Mouse (Mus musculus): ENCODE data around the gene P2ry6.

P2ry6 gene

DNA sequence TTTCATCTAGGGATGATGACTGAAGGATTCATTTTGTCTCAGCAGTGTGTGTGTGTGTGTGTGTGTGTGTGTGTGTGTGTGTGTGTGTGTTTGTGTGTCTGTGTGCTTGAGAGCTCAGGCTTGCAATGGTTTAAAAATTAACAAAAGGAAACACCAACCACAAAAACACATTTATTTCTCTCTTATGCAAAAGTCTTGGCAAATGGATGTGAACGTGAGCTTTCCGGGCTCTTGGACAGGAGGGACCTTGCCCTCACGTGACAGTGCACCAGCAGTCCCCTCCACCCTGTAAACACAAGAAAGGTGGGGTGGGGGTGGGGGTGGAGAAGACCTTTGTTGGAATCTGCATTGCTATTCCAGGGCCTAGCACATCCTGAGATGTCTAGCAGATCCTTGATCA lies 37.0 kb downstream of the P2ry6 start:
- DNase-seq = no peak

DNA sequence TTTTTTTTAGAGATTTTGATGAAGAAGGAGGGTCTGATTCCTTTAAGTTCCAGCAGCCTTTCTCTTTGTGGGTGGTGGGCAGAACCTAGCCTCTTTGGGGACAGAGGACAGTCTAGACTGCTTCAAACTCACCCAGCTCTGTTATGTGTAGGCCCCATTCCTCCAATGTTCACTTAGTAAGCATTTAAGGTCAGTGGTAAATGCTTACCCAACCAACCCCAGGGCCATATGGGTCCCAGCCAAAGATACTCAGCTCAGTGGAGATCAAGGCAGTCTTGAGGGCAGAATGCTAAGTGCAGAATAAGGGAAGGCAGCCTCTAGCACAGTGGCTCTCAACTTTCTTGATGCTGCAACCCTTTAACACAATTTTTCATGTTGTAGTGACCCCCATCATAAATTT lies 40.9 kb downstream of the P2ry6 start:
- DNase-seq = peak; percentile 56

DNA sequence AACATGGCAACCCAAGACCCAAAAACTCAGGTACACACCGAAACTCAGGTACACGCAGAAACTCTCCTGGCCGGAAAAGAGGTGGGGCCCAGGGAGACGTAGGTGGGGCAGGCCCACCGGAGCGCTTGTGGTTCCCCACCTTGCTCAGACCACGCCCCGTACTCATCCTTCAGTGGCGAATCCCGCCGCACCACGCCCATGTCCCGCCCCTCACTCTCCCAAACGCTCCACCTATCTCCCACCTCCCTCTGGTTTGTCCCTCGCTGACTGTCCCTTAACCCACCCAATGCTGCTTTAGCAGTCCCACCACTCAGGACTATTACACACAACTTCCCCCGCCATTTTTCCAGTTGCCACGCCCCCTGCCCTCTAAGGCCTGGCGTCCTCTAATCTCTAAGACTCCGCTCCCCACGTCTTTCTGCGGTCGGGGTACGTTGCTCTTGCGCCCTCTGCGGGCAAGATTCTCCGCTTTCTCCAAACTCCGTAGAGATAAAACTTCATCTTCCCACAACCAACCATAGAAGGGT lies 41.9 kb downstream of the P2ry6 start:
- peak; percentile 96 for DNase-seq

DNA sequence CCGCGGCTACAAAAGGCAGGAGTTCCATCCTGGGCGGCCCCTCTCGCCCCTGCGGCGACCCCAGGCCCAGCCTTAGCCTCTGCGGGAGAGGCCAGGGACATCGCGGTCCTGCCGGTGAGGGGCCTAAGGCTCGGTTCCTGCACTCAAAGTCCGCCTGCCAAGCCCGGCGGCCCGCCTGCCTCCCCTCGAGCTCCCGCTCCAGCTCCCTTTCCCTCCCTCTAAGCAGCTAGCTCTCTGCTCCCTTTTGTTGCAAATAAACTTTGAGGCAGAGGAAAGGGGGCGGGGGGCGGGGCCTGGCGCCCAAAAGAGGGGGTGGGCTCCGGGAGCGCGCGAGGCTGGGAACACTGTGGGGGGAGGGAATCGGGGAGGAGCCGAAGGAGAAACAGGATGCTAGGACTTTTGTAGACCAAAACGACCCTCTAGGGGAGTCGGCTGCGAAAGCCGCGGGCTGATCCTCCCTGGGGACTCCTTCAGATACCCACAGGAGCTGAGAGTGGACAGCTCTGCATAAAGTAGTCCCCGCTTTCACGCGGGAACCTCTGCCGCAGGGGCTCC lies 42.4 kb downstream of the P2ry6 start, which contains the start of gene Arhgef17:
Gene Arhgef17 (minus strand): TSS at position 182 of the 555 bp plus-strand sequence.
- DNase-seq = peak; percentile 88

DNA sequence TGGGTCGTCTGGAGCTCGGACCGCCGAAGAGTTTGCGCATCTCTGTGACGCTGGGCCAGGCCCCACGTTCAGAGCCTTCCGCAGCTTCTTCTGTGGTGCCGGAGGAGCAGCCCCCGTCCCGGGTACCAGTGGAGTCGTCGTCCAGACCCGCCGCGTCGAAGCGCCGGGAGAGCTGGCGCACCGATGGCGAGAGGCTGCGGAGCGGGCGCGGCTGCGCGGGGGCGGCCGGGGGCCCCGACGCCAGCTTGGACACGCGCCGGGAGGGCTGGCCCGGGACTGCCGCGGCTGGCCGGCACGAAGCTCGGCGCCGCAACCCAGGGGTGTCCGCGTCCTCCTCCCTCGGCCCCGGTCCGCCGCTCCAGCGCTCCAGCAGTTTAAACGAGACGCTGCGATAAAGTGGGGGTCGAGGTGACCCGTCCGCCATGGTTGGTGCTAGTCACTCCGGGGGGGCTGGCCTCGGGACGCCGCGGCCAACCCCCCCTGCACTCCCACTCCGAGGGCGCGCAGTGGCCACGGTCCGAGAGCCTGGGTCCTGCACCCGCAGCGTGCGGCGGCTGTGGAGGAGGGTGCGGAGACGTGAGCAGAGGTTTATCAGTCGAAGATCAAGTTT lies 43.0 kb downstream of the P2ry6 start:
- peak; percentile 57 for DNase-seq

DNA sequence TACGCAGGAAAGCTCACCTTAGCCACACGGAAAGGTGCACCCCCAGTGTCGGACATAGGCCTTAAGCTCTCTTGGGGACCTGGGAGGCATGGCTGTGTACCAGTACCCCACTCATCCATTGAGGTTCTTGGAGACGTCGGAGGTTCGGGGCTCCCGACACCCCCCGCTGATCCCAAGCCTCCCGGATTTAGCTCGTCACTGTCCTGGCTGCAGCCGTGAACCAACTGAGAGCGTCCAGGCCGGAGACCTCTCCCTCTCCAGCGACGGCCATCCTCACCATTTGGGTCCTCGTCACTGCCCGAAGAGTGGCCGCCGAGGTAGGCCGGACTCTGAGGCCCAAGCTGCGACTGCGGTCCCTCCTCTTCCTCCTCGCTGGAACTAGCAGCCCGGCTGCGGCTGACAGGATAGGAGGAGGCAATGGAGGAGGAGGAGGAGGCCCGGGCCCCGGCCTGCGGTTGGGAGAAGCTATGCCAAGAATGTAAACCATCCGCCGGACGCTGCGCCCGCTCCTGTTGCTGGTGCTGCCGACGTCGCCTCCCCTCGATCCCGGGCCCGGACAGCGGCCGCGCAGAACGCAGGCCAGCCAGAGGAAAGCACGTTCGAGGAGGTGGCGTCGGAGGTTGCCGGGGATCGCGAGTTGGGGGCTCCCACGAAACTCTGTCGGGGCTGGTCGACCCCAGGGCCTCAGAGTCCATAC lies 43.7 kb downstream of the P2ry6 start:
- DNase-seq = peak; percentile 91

DNA sequence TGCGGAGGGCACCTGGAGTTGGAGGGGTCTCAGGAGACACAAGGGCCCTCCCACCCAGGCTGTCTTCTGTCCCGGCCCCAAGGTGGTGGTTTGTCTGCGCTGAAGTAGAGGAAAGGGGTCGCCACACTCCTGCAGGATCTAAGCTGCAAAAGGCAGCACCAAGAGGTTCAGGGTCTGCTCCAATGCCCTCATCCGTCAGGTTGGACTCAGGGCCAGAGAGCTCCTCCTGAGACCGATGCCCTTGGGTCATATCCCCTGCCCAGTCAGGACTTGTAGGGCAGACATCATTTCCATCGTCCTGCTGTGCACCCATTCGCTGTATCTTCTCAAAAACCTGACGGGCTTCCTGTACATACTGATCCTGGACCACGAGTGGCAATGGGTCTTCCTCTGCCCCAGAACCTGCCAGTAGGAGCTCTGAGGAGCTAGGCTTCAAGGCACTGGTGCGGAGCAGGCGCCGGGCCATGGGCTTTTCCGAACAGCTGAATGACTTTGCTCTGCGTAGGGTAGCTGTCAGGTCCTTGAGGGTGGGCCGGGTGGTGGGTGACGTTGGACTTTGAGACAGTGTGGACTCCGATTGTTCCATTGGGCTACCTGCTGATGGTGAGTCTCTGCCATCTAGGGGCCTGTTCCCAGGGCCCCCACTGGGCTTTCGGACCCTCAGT lies 44.7 kb downstream of the P2ry6 start:
- DNase-seq = no peak

DNA sequence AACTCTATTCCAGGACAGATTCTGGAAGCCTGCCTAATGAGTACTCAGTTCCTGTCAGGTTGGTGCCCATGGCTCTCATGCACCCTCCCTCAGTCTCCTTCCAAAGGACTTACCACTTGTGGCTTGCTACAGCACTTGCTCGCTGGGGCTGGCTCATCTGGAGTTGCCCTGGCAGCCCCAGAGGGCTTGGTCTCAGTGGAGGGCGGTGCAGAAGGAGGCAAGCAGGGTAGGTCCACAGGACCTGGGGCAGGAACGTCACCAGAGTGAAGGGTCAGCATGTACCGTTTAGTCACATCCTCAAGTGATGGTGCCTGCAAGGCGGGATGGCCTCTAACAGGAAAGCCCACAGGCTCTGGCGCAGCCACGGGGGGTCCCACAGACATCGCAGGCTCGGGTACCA lies 46.0 kb downstream of the P2ry6 start:
- peak; percentile 58 for DNase-seq

DNA sequence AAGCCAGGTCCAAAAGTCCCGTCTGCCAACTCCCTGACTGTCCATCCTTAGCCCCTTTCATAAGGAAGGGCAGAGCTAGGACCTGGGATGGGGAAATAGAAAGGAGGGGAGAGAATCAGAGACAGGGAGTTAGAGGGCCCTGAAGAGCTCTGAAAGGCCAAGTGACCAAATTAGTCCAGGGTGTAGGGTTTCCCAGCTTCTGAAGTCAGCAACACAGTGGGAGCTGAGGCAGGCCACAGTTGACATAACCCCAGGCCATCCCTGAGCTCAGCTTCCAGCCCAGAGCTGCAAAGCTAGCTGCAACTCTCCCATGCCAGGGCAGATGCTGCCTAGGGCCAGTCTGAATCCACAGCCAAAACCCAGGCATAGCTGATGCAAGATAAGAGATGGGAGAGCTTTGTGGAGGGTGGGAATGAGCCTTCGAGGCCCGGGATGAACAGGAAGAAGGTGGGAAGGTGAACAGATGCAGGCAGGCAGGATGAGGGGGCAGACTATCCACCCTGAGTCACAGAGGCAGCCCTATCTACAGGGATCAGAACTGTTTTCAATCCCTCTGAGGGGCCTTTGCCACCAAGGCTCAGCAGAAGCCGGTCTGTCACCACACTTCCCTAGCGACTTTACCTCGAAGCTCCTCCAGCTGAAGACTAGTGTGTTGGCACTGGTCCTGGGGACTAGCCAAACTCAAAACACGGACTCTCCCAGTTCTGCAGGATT lies 47.0 kb downstream of the P2ry6 start:
- DNase-seq = no peak

DNA sequence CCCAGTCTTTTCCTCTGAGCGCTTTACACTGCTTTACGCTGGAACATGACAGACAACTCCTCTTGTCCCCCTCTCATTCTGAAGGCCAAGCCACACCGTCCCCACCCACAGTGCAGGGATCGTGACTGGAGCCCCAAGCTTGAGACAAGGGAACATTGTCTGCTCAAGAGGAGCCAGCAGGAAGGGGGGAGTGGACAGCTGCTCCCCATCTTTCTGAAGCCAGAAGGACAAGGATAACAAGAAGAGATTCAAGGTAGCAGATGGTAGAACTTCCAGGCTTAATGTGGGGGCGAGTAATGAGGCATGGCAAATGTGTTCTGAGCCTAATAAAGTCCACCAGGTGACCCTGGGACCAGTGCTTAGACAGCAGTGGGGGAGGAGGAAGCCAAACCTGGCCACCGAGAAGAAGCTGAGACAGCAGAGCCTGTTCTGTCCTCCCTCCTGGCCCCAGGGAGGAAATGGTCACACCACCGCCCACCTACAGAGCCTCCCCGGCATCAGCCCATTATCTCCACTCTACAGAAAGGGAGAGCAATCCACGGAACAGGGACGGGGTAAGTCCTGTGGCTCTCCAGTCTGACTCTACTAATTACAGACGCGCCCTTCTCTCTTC lies 48.0 kb downstream of the P2ry6 start:
- DNase-seq = peak; percentile 71

DNA sequence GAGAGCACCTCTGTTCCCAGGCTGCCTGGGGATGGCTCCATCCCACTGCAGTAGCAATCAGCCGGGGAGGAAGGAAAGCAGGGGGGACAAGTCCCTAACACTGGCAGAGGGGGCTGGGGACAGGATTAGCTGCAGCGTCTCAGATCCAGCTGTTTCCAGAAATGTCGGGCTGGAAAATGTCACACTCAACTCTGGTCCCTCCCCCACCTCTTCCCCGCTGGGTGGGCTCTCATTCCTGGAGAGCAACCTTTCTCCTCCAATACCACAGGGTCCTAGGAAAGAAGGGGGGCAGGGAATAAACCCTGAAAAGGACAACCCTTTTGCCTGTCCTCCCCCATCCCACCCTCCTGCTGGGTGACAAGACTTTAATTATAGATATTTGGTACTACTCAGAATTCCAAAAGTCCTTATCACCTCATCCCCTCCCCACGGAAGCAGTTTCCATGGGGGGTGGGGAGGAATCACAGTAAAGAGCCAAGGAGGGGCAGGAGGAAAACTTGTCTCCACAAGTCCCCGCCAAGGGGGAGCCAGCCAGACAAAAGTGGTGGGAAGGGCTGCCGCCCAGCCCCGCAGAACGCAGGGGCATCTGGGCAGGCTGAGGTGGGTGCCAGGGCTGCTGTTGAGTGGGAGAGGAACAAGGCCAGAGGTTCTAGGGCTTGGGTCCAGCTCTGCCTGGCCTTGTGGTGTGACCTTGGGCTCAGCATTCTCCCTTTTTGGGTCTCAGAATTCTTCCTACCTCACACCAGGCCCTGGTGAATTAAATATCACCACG lies 49.6 kb downstream of the P2ry6 start:
- DNase-seq = no peak

DNA sequence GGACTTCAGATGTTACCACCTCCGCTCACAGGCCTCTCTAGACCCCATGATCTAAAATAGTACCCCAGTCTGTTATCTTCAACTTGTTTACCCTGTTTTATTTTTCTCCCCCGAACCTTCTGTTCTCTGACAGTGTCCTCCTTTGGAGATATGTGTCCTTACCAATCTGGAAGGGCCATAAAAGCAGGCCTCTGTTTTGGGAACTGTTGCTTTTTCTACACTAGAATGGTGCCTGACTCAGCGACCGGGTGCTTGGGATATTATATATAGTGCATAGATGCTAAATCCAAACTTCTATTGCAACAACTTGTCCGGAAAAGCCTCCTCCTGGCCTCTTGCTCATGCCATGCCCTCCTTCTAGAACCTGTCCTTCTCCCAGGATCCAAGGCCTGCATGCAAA lies 50.2 kb downstream of the P2ry6 start:
- DNase-seq = no peak

DNA sequence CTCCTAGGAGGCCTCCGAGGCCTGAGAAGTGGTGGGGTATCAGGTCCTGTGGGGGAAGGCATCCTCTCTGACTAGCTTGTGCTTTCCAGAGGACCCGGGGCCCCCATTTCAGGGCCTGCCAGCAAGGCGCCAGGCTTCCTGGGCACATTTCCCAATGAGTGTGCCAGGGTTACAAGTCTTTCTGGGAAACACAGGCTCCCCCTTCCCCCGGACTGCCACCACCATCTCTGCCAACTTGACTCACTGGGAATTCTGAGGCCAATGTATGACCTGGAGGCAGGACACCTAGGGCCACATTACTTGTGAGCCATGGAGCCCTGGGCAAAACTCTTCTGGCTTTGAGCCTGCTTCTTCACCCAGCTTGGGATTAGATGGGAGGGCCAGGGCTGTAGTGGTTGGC lies 51.5 kb downstream of the P2ry6 start:
- no peak for DNase-seq

DNA sequence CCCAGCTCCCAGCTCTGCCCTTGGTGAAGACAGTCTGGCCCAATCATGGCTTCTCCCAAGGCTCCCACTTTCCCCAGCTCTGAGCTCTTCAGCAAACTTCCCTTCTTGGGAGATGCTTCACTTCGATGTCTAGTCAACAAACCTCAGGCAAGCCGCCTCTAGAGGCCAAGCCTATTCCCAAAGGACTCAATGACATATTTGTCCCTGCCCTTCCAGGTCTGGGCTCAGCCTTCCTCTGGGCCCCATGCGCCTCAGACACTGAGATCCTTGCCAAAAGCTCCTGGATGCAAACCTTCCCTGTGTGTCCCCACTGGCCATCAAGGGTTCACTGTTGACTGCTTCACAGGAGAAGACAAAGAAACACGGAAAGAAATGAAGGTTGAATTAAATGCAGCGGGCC lies 53.2 kb downstream of the P2ry6 start:
- no peak for DNase-seq

DNA sequence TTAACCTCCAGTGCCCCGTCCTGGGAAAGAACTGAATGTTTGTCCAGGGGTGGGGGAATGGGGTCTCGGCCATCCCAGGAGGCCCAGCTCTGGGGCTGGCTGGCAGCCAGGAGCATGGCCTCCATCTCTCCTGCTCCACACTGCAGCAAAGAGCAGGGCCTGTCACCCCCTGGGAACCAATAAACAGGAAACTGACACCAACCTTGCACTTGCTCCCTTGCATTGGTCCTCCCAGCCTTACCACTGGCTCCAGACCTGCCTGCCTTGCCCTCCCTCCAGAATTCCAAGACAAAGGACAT lies 54.7 kb downstream of the P2ry6 start:
- DNase-seq = peak; percentile 80

DNA sequence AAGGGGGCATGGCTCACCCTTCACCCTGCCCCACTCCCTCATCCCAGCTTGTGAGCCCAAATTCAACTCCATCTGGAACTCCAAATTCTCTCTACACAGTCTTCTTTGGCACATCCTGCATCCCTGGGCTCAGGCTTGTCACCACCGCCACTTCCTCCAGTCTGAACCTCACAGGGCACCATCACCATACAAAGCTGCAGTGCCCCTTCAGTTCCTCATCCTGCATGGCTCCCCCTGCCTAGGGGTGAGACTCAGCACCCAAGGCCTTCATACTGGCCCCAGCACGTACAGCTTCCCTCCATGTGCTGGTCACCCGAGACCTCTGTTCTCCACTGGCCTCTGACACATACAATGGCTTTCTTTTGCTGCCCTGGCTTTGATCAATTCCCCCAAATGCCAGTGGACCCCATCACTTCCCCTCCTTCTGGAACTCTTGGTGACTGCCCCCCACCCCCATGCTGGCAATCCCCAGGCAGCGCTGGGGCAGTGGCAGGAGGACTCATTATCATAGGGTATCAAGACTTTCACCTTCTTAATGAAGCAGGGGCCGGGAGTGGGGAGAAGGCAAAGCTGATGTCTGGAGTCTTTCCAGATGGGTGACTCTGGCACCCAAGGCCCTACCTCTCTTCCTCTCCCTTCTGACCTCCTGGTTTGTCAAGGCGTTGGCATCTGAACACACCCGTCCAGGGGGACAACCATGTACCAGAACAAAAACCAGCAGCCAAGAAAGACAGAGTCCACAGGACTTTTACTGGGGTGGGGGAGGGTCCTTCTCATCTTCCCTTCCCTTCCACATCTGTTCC lies 55.2 kb downstream of the P2ry6 start:
- no peak for DNase-seq

DNA sequence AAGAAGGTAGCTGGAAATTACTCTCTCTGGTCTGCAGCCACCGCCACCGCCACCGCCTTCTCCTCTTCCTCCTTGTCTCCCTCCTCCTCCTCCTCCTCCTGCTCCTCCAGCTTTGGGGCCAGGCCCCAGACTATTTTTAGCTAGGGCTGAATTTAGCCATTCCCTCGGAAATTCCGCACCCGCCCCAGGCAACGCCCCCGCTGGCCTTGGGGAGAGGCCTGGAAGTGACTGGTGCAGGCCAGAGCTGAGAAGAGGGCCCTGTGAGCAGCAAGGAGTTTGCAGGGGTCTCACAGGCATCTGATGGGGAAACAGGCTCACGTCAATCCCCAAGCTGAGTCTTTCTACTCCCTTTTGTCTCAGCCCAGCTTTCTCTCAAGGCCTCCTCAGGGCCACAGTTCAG lies 56.3 kb downstream of the P2ry6 start:
- DNase-seq = peak; percentile 65

DNA sequence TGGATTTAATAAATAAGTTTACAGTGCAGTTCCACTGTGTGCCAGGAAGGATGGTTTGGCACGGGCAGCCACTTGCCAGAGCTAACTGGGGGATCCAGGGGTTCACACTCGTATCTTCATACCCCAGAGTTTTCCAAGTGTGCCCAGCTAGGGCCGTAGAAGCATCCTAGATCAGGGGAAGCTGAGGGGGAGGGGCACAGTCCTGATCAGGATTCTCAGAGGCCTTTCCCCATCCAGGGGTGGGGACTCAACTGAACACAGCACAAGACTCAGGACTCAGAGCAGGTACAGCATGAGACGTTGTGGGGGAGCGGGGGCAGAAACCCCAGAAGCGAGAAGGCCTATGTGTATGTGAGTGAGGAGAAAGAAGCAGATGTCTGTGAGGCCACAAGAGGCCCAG lies 56.7 kb downstream of the P2ry6 start:
- no peak for DNase-seq

DNA sequence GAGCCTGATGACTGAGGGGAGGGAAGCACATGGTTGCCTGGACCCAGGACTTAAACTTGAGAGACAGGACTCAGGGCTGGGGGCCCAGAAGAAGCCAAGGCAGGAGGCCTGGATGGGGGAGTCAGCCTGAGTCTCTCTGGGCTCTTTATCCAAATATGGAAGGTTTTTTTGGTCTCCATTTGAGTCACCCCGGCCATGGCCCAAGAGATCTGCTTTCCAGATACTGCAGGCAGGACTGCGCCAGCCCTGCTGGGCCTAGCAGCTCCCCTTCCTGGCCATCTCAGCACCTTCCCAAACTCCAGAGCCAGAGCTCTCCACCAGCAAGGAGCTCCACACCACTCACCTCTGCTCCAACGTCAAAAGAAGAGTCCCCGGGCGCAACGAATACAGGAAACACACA lies 57.9 kb downstream of the P2ry6 start:
- DNase-seq = no peak

DNA sequence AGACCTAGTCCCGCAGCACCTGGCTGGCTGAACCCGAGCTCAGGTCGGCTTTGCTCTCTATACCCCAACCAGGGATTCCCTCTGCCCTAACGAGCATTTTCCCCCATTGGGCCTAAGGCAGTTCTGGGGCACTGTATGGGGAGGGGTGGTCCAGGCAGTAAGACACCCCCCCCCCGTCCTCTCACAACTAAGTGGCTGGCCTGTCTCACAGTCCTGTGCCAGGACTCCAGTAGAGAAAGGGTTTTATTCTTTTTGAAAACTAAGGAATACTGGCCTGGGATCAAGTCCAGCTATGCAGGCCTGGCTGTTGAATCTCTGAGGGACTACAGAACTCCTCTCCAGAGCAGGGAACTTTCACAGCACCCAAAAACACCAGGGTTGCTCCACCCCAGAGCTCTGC lies 59.2 kb downstream of the P2ry6 start:
- DNase-seq = no peak

DNA sequence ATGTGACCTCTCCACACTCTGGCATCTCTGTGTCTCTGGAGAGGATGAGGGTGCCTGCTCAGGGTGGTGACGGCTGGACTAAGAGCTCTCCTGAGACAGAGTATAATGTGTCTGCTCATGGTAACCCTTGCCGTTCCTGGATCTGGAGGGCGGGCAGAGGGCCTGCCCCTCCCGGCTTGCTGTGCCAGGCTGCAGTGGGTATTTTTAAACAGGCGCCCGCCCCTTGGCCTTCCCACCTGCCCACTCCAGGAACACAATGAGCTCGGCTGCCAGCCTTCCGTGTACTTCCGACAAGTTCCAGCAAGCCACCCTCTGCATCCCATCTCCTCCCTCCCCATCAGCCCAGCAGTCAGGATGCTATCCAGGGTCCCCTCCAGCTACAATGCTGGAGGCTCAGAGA lies 62.7 kb downstream of the P2ry6 start:
- DNase-seq = peak; percentile 59
